Mouse (Mus musculus) liver, embryonic 11.5 days (tissue): ENCODE measurements at regions not wholly inside any gene's neighbourhood (a gene's known extent, or its start where the extent isn't known, plus 50 kb on each side); places are given as distances from the start of the nearest gene placed in this dataset.
"Not testable (repeated sequence)": the region's sequence is repeated elsewhere in the genome, so short reads cannot be mapped to it uniquely, and the experiment has no call there.

Experiments used
- ATAC-seq: fragments of 200-750 bp; cut with Nextera tagmentation; replicated peaks from 2 replicates; pipeline ENCODE4 v1.8.0; 2017; ENCODE audit warnings: moderate number of reproducible peaks, mild to moderate bottlenecking, moderate TSS enrichment, moderate library complexity; ENCODE audit not compliant: low FRiP score
- DNase-seq: peaks from one replicate; pipeline ENCODE4 v3.0.0-alpha.2; 2017; ENCODE audit warnings: low spot score
- H3K27ac ChIP-seq: fragments of 300-500 bp; sonication (generic); 2 replicates; pipeline ENCODE4 v1.5.1; 2014; ENCODE audit warnings: mild to moderate bottlenecking, low read depth, low read length, control low read depth
- H3K27me3 ChIP-seq: fragments of 300-500 bp; sonication (generic); replicated peaks from 2 replicates; pipeline ENCODE4 v1.6.1; 2014; ENCODE audit warnings: low read length, mixed read lengths; ENCODE audit not compliant: control insufficient read depth, insufficient read depth
- H3K36me3 ChIP-seq: fragments of 300-500 bp; sonication (generic); 2 replicates; pipeline ENCODE4 v1.6.1; 2014; ENCODE audit warnings: mild to moderate bottlenecking, low read length, moderate library complexity, mixed read lengths; ENCODE audit not compliant: control insufficient read depth, insufficient read depth
- H3K4me1 ChIP-seq: fragments of 300-500 bp; sonication (generic); replicated peaks from 2 replicates; pipeline ENCODE4 v1.6.1; 2014; ENCODE audit warnings: low read length, mixed read lengths; ENCODE audit not compliant: control insufficient read depth, insufficient read depth
- H3K4me2 ChIP-seq: fragments of 300-500 bp; sonication (generic); 2 replicates; pipeline ENCODE4 v1.6.1; 2014; ENCODE audit warnings: mild to moderate bottlenecking, control low read depth, moderate library complexity
- H3K4me3 ChIP-seq: fragments of 300-500 bp; sonication (generic); 2 replicates; pipeline ENCODE4 v1.5.1; 2014; ENCODE audit warnings: low read depth, low read length, control low read depth
- H3K9ac ChIP-seq: fragments of 300-500 bp; sonication (generic); 2 replicates; pipeline ENCODE4 v1.6.1; 2014; ENCODE audit warnings: low read depth, low read length, control low read depth
- H3K9me3 ChIP-seq: fragments of 300-500 bp; sonication (generic); 2 replicates; pipeline ENCODE4 v1.6.1; 2016; ENCODE audit warnings: low read length, inconsistent platforms, mixed read lengths; ENCODE audit not compliant: control insufficient read depth
- WGBS: fragments of 180-500 bp; shearing (Covaris S2); extraction: QIAGEN DNeasy Blood & Tissue Kit; methylation state at CpG from one replicate; pipeline ENCODE4 v1.1.7; 2014; 5-methylcytosine and 5-hydroxymethylcytosine counted together

- no peak overlapping the region for H3K27ac ChIP-seq
- no peak overlapping the region for H3K4me3 ChIP-seq
- H3K36me3 ChIP-seq: no peaks in the 10 kb centered on the region
- no peak overlapping the region for H3K9ac ChIP-seq
- no peak for DNase-seq
- ATAC-seq: no peak
- WGBS: 61% methylated on average over 5 of the region's 5 CpGs
- no peak overlapping the region for H3K4me2 ChIP-seq
- H3K27me3 ChIP-seq: no peaks in the 10 kb centered on the region
- peaks cover 1% of the 10 kb centered on the region; the same call in 1 of the 2 replicates for H3K9me3 ChIP-seq
- H3K4me1 ChIP-seq: no peaks in the 10 kb centered on the region
These were observed 317.3 kb downstream of the Vrk1 start for GRCm38 (mm10) chr12:106327351-106327750.

- WGBS: 85% methylated on average over 9 of the region's 9 CpGs
- Histone ChIP-seq H3K4me2 (no peak overlapping the region), H3K36me3 (no peaks in the 10 kb centered on the region), H3K27me3 (no peaks in the 10 kb centered on the region), H3K4me1 (no peaks in the 10 kb centered on the region), H3K9me3 (no peaks in the 10 kb centered on the region), H3K4me3 (no peak overlapping the region), H3K27ac (no peak overlapping the region), H3K9ac (no peak overlapping the region)
- ATAC-seq (no peak), DNase-seq (no peak)
These were observed 347.8 kb downstream of the Vrk1 start for GRCm38 (mm10) chr12:106357867-106358266.

- H3K36me3 ChIP-seq, H3K4me3 ChIP-seq, H3K4me1 ChIP-seq, DNase-seq, H3K27me3 ChIP-seq, ATAC-seq, H3K9me3 ChIP-seq, H3K27ac ChIP-seq, H3K9ac ChIP-seq, H3K4me2 ChIP-seq: not testable (repeated sequence)
- WGBS: 52% methylated on average over 7 of the region's 7 CpGs
These were observed 351.6 kb downstream of the Vrk1 start for GRCm38 (mm10) chr12:106361646-106362045.

GRCm38 (mm10) chr12:106374840-106375375 is 364.9 kb downstream of the Vrk1 start:
- Histone ChIP-seq H3K9ac (no peak overlapping the region), H3K4me3 (no peak overlapping the region), H3K9me3 (no peaks in the 10 kb centered on the region), H3K27me3 (peaks cover 4% of the 10 kb centered on the region; the same call in 1 of the 2 replicates), H3K36me3 (no peaks in the 10 kb centered on the region), H3K4me2 (no peak overlapping the region), H3K4me1 (no peaks in the 10 kb centered on the region), H3K27ac (no peak overlapping the region)
- no peak for DNase-seq
- WGBS: 71% methylated on average over 12 of the region's 12 CpGs
- no peak for ATAC-seq

- H3K4me1 ChIP-seq: no peaks in the 10 kb centered on the region
These were observed 365.9 kb downstream of the Vrk1 start for GRCm38 (mm10) chr12:106375886-106376285.

GRCm38 (mm10) chr12:106376783-106377182 is 366.8 kb downstream of the Vrk1 start:
- no peak overlapping the region for H3K4me2 ChIP-seq
- 83% methylated on average over 12 of the region's 12 CpGs for WGBS
- no peak overlapping the region for H3K4me3 ChIP-seq
- no peak overlapping the region for H3K27ac ChIP-seq
- ATAC-seq: no peak
- peaks cover 4% of the 10 kb centered on the region; the same call in 1 of the 2 replicates for H3K27me3 ChIP-seq
- no peak overlapping the region for H3K9ac ChIP-seq
- H3K4me1 ChIP-seq: no peaks in the 10 kb centered on the region
- H3K9me3 ChIP-seq: no peaks in the 10 kb centered on the region
- no peak for DNase-seq
- no peaks in the 10 kb centered on the region for H3K36me3 ChIP-seq

More at GRCm38 (mm10) chr12:106375886-106376285, 365.9 kb downstream of the Vrk1 start:
- Histone ChIP-seq H3K9me3 (no peaks in the 10 kb centered on the region), H3K36me3 (no peaks in the 10 kb centered on the region), H3K27ac (no peak overlapping the region), H3K9ac (no peak overlapping the region), H3K27me3 (peaks cover 4% of the 10 kb centered on the region; the same call in 1 of the 2 replicates), H3K4me2 (no peak overlapping the region), H3K4me3 (no peak overlapping the region)
- ATAC-seq: no peak
- 86% methylated on average over 13 of the region's 13 CpGs for WGBS
- no peak for DNase-seq

GRCm38 (mm10) chr12:106377281-106377680 is 367.3 kb downstream of the Vrk1 start:
- Histone ChIP-seq H3K4me1 (no peaks in the 10 kb centered on the region), H3K4me3 (no peak overlapping the region), H3K36me3 (no peaks in the 10 kb centered on the region), H3K9ac (no peak overlapping the region), H3K27me3 (peaks cover 4% of the 10 kb centered on the region; the same call in 1 of the 2 replicates), H3K27ac (no peak overlapping the region), H3K4me2 (no peak overlapping the region), H3K9me3 (no peaks in the 10 kb centered on the region)
- DNase-seq: no peak
- ATAC-seq: no peak
- 89% methylated on average over 1 of the region's 1 CpGs for WGBS

GRCm38 (mm10) chr12:106377761-106378160 is 367.7 kb downstream of the Vrk1 start:
- H3K9ac ChIP-seq: no peak overlapping the region
- no peak overlapping the region for H3K4me3 ChIP-seq
- H3K4me2 ChIP-seq: no peak overlapping the region
- 57% methylated on average over 5 of the region's 5 CpGs for WGBS
- H3K36me3 ChIP-seq: no peaks in the 10 kb centered on the region
- DNase-seq: no peak
- peaks cover 4% of the 10 kb centered on the region; the same call in 1 of the 2 replicates for H3K27me3 ChIP-seq
- H3K27ac ChIP-seq: no peak overlapping the region
- H3K9me3 ChIP-seq: no peaks in the 10 kb centered on the region
- no peaks in the 10 kb centered on the region for H3K4me1 ChIP-seq
- no peak for ATAC-seq

- Histone ChIP-seq H3K27me3 (peaks cover 4% of the 10 kb centered on the region; the same call in 1 of the 2 replicates), H3K27ac (no peak overlapping the region), H3K4me2 (peak overlapping the region; percentile 61), H3K9me3 (no peaks in the 10 kb centered on the region), H3K4me3 (peak overlapping the region; percentile 21; the same call in 1 of the 2 replicates), H3K9ac (no peak overlapping the region), H3K4me1 (no peaks in the 10 kb centered on the region), H3K36me3 (no peaks in the 10 kb centered on the region)
- no peak for DNase-seq
- no peak for ATAC-seq
- WGBS: 29% methylated on average over 19 of the region's 19 CpGs
These were observed 368.5 kb downstream of the Vrk1 start for GRCm38 (mm10) chr12:106378303-106379075.
